Mouse (Mus musculus) layer of hippocampus, postnatal 14 days (tissue): ENCODE results near the gene Gm36864. TPM values are rescaled to one million over a fixed set of nuclear protein-coding genes. Genes with fewer than 3 reads are reported as not detected.

Experiments used
- DNase-seq, 2 experiments: peaks; one replicate each; pipeline ENCODE4 v3.0.0; 2021 to 2022; ENCODE audit warnings: low spot score in 2 of 2, mixed read lengths in 1 of 2
- total RNA-seq, 2 experiments: library from RNA; stranded (reverse); gene quantifications; 2 replicates each; pipeline ENCODE4 v1.2.3; 2021

Gene Gm36864
- total RNA-seq, 2 experiments from 2014 or later, result not detected

DNA sequence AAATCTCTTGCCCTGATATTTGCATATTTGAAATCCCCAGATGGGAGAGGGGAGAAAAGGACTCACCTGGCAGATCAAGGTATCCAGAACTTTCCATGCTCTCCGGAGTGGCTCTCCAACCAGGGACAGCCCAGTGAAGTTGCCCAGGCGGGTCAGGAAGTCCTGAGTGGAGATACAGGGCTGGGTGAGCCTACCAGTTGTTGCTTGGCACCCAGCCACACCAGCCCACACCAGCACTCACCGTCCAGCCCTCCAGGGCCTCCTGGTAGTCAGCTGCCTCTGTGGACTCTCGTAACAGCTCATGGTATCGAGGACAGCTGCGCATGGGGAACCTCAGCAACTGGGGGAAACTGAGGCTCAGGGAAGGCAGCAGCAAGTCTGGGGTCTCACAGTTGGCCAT is 19.0 kb downstream of the Gm36864 start:
- DNase-seq, result no peak

DNA sequence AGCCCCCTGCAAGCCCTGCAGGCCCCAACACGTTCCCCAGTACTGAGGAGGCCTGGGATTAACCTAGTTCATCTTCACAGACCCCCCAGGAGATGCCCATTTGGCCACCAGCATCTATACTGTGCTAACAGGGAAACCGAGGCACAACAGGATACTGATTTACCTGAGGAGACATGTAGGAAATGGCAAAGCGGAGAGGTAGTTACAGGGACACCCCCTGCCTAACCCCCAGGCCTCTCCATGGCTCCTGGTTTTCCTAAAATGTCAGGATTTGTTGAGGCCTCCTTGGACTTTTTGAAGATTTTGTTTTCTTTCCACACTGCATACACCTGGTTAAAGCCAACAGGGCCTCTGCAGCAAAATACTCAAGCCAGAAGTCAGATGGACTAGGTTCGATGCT is 21.3 kb downstream of the Gm36864 start, which contains the start of gene Acp4:
TSS of gene Acp4 (minus strand) at position 101 of the 400 bp plus-strand sequence.
- no peak for DNase-seq

DNA sequence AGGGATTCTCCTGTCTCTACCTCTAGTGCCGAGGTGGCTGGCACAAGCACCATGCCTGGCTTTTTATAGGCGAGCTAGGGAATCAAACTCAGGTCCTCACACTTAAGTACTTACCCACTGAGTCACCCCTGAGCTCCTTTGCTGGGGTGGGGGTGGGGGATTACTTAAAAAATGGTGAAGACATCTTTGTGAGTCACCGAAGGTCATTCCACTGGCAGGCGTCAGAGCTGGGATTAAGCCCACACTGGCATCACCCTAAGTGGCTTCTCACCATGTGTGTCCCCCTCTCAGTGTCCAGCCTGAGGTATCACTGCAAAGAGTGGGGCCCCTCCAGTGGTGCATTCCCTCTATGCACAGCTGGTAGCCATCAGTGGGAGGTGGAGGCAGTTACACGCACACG is 24.4 kb downstream of the Gm36864 start:
- no peak for DNase-seq

DNA sequence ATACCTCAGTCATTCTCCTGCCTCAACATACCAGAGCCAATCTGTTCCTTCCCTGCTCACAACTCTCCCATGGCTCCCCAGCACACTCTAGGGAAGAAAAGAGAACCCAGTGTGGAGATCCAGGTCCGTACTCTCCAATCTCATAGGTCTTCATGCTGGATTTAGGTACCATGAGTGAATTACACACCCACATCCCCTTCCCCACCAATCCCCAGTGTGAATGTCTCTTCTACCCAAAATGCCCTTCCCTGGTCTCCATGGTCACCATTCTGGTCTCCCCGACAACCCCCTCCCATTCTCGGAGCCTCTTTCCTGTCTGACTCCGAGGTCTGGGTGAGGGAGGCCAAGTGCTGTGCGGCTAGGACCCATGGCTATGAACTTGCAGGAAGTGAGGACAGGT is 25.2 kb downstream of the Gm36864 start, which contains the start of gene Gm15517:
TSS of gene Gm15517 (plus strand) at position 301 of the 400 bp plus-strand sequence.
- DNase-seq, result no peak

DNA sequence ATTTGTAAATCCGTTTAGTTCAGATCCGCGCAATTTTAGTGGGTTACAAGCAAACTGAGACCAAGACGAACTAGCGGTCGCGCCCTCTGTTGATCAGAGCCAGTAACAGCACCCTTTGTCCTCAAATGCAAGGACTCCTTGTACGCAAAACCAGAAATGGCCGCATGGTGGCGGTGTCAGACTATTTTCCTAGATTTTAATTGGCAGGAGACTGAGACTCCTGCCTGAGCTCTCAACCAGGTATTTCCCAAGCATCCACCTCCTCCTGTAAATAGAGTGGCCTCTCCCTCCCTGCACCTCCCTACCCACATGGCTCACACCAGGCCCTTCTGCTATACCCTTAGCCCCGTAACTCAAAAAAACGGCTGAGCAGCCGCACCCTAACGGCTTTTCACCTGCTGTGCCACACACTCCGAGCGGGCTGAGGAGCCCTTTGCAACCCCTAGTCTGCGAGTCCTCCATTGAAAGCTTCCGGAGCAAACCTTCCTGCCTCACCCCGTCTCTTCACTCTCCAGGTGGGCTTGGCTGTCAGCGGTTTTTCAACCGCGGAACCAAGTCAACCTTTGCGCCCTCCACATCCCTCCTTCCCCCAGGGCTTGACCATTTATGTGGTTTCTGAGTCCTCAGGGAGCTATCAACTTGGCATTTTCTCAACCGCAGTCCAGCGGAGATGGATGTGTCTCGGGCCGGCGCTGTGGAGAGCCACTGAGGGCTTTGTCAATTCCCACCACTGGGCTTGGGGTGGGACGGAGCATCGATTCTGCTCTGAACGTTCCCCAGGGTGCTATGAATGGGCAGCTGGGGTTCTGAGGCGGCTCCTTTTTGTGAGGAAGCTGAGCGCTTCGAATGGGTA is 27.0 kb downstream of the Gm36864 start:
- peak; percentile 98 for DNase-seq

DNA sequence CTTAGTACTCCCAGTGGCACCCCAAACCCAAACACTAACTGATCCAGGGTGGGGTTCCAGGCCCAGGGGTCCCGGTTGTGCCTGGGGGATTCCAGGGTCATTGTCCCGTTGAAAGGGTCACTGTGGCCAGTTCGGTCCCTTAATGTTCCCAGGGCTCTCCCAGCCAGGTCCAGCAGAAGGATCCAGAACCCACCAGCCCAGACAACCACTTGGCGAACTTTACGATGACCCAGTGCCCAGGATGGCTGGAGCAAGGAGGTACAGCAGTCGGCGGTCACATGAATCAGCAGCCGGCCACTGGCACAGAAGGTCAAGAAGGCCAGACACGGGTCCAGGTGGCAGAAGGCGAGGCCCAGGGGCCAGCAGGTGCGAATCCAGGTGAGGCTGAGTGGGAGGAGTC is 32.1 kb downstream of the Gm36864 start:
- no peak for DNase-seq

DNA sequence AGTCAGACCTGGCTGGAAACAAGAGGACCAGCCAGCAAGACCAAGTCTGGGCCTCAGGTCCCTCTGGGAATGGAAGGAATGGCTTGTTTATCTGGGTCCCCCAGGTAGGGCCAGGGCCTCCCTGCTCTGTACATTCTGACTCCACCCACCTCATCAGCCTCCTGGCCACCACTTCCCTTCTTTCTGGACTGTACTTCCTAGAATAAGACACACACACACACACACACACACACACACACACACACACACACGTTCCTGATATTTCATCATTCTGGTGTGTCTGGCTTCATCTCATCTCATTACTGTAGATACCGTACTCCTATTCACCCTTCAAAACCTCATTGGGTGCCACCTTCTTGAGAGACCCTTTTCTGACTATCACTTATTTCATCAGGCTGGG is 33.4 kb downstream of the Gm36864 start:
- no peak for DNase-seq

DNA sequence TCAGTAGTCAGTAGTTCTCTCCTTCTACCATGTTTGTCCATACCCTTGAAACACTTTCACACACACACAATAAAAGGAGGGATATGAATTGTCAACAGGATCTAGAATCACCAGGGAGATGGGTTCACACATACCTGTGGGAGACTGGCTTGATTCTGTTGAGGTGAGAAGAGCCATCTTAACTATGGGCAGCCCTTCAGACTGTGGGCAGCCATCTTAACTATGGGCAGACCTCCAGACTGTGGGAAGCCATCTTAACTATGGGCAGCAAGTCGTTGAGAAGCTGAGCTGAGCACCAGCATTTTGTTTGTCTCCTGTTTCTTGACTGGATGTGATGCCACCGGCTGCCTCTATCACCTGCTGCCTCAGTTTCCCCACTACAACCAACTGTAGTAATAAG is 35.3 kb downstream of the Gm36864 start:
- DNase-seq, result no peak

DNA sequence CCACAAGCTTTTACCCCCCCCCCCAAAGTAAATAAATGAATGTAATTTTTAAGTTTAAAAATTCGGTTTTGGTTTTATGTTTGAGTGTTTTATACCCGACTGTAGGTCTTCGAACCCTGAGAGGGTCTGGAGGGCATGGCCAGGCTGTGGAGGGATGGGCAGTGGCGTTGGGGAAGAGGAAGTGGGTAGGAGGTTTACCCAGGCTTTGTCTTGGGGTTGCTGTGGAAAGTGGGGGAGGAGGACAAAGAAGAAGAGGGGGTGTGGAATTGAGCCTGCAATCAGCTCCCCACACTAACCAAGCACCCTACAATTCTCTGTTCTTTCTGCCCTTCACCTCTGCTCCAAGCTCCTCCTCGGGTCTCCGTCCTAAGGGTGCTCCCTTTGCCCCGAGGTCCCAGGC is 36.6 kb downstream of the Gm36864 start:
- no peak for DNase-seq

DNA sequence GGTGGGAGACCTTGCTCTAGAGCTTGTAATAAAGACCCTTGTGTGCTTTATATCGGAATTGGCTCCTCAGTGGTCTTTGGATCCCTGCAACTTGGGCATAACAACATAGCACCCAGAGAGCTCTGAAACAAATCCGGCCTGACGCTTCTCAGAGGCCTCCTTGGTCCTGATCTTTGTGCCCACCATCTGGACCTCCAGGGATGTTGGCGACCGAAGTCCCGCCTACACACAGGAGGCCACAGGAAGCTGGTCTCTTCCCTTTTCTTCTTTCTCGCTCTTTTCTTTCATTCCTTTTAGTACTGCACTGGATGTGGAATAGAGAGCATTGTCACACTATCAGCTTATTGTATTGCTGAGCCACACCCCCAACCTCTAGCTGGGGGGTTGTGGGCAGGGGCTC is 37.5 kb downstream of the Gm36864 start:
- DNase-seq, result no peak

DNA sequence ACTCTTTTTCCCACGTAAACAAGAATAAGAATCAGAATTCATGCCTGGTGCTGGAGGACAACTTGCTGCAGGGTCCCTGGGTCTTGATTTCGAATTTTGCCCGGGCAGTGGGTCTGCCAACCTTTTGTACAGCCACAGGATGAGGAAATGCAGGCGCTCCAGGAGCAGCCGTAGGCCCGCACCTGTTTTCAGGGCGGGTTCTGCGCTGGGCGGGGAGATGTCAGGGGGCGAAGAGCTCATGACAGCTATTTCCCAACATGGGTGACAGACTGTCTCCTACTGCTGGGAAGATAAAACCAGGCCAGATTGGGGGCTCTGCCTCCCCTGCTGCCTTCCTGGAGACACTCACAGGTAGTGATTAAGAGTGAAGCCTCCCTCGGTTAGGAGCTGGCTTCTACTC is 38.1 kb downstream of the Gm36864 start:
- no peak for DNase-seq

DNA sequence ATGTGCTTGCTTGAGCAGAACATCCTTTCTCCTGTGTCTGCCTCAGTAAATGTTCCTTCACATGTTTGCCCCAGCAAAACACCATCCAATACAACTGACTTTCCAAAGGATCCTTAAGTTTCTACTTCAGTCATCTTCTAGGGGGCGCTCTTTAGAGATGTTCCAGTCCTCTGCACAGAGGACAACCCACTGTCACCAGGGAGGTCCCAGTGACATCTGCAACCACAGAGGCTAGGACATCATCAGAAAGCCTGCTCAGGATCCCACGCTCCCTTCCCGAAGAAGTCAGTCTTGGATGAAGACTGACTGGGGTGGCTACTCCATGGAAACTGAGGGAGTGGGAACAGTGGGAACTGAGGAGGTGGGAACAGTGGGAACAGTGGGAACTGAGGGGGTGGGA is 39.6 kb downstream of the Gm36864 start:
- DNase-seq, result no peak

DNA sequence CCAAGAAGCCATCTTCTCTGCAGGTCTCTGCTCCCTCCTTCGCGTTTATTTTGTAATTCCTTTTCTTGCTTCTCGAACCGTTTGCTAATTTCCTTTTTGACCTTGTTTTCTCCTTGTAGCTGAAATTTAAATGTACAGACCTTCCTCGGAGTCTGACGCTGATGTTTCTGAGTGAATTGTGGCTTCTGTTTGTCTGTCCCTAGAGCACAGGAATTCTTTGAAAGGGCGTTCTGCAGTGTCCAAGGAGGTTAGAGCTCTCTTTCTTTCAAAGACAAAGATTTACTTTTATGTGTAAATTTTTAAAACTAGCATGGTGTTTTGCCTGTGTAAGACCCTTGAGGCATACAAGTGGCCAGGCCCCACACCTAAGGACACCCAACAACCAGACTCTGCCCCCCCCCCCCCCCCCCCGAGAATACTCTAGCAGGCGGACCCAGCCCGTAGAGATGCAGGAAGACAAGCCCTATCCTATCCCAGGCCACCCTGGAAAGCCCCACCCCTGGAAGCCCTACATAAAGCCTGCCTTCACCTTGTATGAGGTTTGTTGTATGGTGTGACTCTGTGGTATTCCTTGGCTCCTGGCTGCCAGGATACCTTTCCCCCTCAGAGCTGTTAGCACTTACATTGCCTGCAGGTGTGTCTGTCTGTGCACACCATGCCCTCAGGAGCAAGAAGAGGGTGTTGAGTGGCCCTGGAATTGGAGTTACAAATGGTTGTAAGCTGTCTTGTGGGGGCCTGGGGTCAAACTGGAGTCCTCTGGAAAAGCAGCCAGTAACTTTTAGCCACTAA is 40.7 kb downstream of the Gm36864 start:
- DNase-seq, result no peak

DNA sequence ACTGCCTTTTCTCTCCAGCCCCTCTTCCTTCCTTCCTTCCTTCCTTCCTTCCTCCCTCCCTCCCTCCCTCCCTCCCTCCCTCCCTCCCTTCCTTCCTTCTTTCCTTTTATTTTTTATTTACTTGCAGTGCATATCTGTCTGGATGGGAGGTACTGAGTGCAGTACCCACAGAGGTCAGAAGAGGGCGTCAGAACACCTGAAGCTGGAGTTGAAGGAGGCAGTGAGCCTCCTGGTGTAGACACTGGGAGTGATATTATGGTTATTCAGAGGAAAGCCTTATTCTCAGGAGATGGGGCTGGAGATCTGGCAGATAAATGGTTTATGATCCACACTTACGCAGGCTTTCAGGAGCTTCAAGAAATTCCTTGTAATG is 41.3 kb downstream of the Gm36864 start:
- DNase-seq, result peak in 1 of 2 experiments; percentile 57

DNA sequence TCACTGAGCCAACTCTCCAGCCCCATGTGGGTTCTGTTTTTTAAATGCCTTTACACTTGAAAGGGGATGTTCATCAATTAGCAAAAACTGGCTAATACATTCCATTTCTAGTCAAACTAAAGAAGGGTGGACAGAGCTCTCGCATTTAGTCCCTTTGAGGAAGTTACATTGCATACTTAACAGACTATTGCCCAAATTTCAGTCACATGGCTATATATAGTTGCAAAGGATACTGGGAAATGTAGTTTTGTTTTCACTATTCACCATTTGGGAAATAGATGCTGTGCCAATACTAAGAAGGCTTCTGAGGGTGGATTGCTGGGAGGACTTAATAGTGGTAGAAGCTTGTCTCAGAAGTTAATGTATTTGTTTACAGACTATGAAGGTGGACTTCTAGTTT is 45.0 kb downstream of the Gm36864 start:
- DNase-seq, result no peak

DNA sequence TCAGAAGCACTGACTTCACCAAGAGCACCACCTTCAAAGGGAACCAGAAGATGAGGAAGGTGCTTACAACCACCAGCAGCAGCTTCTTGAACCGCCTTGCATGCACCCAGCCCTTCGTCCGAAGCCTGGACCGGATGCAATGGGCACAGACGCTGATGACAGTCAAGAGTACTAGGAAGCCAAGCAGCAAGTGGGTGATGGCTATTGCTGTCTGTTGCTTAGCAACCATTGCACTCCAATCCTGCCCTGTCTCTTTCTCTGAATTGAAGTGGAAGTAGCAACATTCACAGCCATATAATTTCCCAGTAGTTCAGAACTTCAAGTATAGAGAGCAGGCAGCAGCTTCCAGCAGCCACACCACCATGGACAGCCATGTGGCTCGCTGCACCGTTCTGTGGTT is 45.6 kb downstream of the Gm36864 start:
- no peak for DNase-seq

DNA sequence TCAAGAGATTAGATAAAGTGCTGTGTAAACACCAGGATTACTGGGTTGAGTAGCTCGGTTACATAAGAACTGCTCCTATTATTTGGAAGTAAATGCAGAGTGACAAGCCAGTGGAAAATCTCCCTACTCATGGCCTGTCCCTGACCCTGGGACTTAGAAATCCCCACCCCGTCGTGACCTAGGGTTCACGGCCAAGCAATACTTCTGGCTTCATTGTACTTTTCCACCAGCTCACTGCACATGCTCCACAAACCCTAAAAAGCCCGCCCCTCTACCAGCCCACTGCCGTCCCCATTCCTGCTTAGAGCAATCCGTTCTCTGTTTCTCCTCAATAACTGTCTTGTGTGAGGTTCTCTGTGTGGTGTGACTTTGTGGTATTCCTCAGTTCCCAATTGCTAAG is 51.8 kb downstream of the Gm36864 start:
- DNase-seq, result no peak

DNA sequence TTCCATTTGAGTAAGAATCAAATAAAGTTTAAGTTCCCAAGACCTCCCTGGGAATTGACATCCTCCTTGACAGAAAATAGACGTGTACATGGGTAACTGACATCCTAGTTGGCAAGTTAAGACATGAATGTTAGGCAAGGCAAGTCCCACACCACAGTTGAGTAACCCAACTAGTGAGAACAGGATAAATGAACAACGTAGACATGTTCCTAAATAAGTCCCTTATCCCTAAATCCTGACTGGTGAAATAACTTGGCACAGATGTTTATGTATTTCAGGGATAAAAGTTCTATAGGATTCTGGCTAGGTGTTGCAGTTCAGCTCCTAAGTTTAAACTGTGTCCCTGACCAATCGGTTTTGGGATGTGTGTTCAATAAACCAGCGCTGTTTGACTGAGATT is 55.0 kb downstream of the Gm36864 start:
- no peak for DNase-seq

DNA sequence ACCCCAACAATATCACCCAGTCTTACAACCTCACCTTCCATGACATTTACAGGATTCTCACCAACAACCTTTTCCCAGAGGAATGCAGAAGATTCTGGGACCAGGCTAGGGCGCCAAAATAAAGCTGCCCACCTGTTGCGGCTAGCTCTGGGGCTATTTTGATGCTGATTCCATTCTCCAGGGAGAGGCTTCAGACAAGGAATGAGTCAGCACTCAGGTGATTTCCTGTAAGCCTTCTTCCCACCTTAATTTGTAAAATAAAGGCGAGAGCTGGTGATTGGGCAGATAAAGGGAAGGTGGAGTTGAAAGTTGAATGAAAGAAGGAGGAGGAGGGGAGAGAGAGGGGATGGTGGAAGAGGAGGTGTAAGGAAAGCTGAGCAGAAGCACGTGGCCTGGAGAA is 55.4 kb downstream of the Gm36864 start:
- no peak for DNase-seq
